Mouse (Mus musculus) neutrophil, adult 65 days (primary cell): Measurements from ENCODE around the gene Gcn1l1. TPM values are rescaled to one million over a fixed set of nuclear protein-coding genes. Genes with fewer than 3 reads are reported as not detected.

ENCODE experiments used
- total RNA-seq: library from RNA; stranded (reverse); gene quantifications from 2 replicates; pipeline ENCODE4 v1.2.4, GENCODE M21; 2023

Gcn1l1 gene
- total RNA-seq, result 20.9 and 33.2 TPM in 2 replicates

GRCm38 (mm10) chr5:115564737-115565393, at the start of gene Gcn1l1:
Gene Gcn1l1 (plus strand): TSS chr5:115565254.

GRCm38 (mm10) chr5:115559237-115560101, 5.6 kb upstream of the Gcn1l1 start, which contains the start of gene Rplp0:
Gene Rplp0 (plus strand): TSS chr5:115559467.

GRCm38 (mm10) chr5:115631505-115632357, 66.7 kb downstream of the Gcn1l1 start, which contains the start of gene Rab35:
Gene Rab35 (plus strand): TSS chr5:115631908.

Other genes starting within 250 kb of the Gcn1l1 start
- gene Srsf9, start 238.1 kb upstream of the Gcn1l1 start, total RNA-seq, result 43.0 and 57.0 TPM in 2 replicates
- gene Gatc, start 224.1 kb upstream of the Gcn1l1 start, total RNA-seq, result 4.6 and 6.4 TPM in 2 replicates
- gene Triap1, start 224.0 kb upstream of the Gcn1l1 start, total RNA-seq, result 16.3 and 17.9 TPM in 2 replicates
- gene Cox6a1, start 216.3 kb upstream of the Gcn1l1 start, total RNA-seq, result 186 and 217 TPM in 2 replicates
- not detected in 2 replicates for gene Msi1, start 135.7 kb upstream of the Gcn1l1 start, total RNA-seq
- not detected in 2 replicates for gene Pla2g1b, start 99.0 kb upstream of the Gcn1l1 start, total RNA-seq
- 1.4 and 6.7 TPM in 2 replicates for gene Sirt4, start 80.5 kb upstream of the Gcn1l1 start, total RNA-seq
- 398 and 435 TPM in 2 replicates for gene Pxn, start 58.6 kb upstream of the Gcn1l1 start, total RNA-seq
- gene Rplp0, start 5.8 kb upstream of the Gcn1l1 start, total RNA-seq, result 522 and 542 TPM in 2 replicates
- 65.3 and 65.9 TPM in 2 replicates for gene Rab35, start 66.7 kb downstream of the Gcn1l1 start, total RNA-seq
- gene Bicdl1, start 166.4 kb downstream of the Gcn1l1 start, total RNA-seq, result 1.1 and 1.2 TPM in 2 replicates